Mouse (Mus musculus) midbrain, embryonic 14.5 days (tissue): Measurements from ENCODE around the gene Nfu1. TPM values are rescaled to one million over a fixed set of nuclear protein-coding genes. Genes with fewer than 3 reads are reported as not detected.
A peak's percentile ranks its signal among the peaks of the same experiment; 100 is the strongest.

Source experiments
- ATAC-seq: fragments of 200-750 bp; cut with Nextera tagmentation; 2 replicates; pipeline ENCODE4 v1.8.0; 2017; ENCODE audit warnings: moderate number of reproducible peaks, moderate library complexity; ENCODE audit not compliant: low FRiP score, low TSS enrichment
- DNase-seq: peaks from one replicate; pipeline ENCODE4 v3.0.0-alpha.2; 2015
- H3K27ac ChIP-seq: fragments of 300-500 bp; sonication (generic); replicated peaks from 2 replicates; pipeline ENCODE4 v1.5.1; 2014; ENCODE audit warnings: mild to moderate bottlenecking, low read depth, low read length, moderate library complexity
- H3K27me3 ChIP-seq: fragments of 300-500 bp; sonication (generic); 2 replicates; pipeline ENCODE4 v1.6.1; 2014; ENCODE audit warnings: low read length, control low read depth, mixed read lengths; ENCODE audit not compliant: control insufficient read depth, insufficient read depth
- H3K36me3 ChIP-seq: fragments of 300-500 bp; sonication (generic); 2 replicates; pipeline ENCODE4 v1.6.1; 2014; ENCODE audit warnings: low read length, control low read depth; ENCODE audit not compliant: control insufficient read depth, insufficient read depth
- H3K4me1 ChIP-seq: fragments of 300-500 bp; sonication (generic); 2 replicates; pipeline ENCODE4 v1.6.1; 2014; ENCODE audit warnings: mild to moderate bottlenecking, antibody characterized with exemption, low read length, control low read depth; ENCODE audit not compliant: control insufficient read depth, insufficient read depth
- H3K4me2 ChIP-seq: fragments of 300-500 bp; sonication (generic); 2 replicates; pipeline ENCODE4 v1.6.1; 2014; ENCODE audit warnings: mild to moderate bottlenecking, low read length, moderate library complexity
- H3K4me3 ChIP-seq: fragments of 300-500 bp; sonication (generic); replicated peaks from 2 replicates; pipeline ENCODE4 v1.5.1; 2014; ENCODE audit warnings: low read depth, low read length
- H3K9ac ChIP-seq: fragments of 300-500 bp; sonication (generic); replicated peaks from 2 replicates; pipeline ENCODE4 v1.6.1; 2014; ENCODE audit warnings: mild to moderate bottlenecking, low read length, moderate library complexity
- H3K9me3 ChIP-seq: fragments of 300-500 bp; sonication (generic); 2 replicates; pipeline ENCODE4 v1.6.1; 2016; ENCODE audit warnings: low read length, control low read depth, mixed read lengths; ENCODE audit not compliant: control insufficient read depth
- WGBS: fragments of 180-500 bp; shearing (Covaris S2); extraction: QIAGEN DNeasy Blood & Tissue Kit; methylation state at CpG from one replicate; pipeline ENCODE4 v1.1.7; 2014; 5-methylcytosine and 5-hydroxymethylcytosine counted together
- polyA plus RNA-seq: library from polyadenylated mRNA; unstranded; fragments of >200 nt; fragmentation: Nextera tagmentation; extraction: Ambion mirVana; gene quantifications from 2 replicates; pipeline ENCODE4 v1.2.1, GENCODE M21; 2014

The Nfu1 gene
- polyA plus RNA-seq, 1 experiment from 2014 or later, result 130 TPM

DNA sequence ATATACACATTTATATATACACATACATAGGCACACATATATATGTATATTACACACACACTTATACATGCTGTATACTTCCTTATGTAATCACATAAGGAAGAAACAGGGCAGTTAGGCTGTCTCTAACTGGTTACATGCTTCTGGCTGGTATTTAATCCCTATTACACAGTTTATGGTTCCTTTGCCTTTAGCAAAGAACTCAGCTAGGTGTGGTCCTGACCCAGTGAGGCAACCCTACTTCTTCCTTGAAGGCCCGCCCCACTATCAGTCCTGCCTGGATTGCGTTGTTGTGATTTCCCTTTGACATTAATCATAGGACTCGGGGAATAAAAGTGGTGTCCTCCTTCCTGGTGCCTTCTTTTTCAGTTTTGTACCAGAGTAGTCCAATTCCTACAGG lies 25.4 kb downstream of the Nfu1 start:
- WGBS, result 93% methylated on average over 3 of the region's 3 CpGs
- ATAC-seq (no peak), DNase-seq (no peak)
- no peak overlapping the region for H3K9ac ChIP-seq
- no peak overlapping the region for H3K4me2 ChIP-seq
- H3K36me3 ChIP-seq, result peaks cover 7% of the 10 kb centered on the region
- no peaks in the 10 kb centered on the region for H3K27me3 ChIP-seq
- H3K27ac ChIP-seq, result no peak overlapping the region
- H3K9me3 ChIP-seq, result no peaks in the 10 kb centered on the region
- H3K4me3 ChIP-seq, result no peak overlapping the region
- H3K4me1 ChIP-seq, result no peaks in the 10 kb centered on the region

DNA sequence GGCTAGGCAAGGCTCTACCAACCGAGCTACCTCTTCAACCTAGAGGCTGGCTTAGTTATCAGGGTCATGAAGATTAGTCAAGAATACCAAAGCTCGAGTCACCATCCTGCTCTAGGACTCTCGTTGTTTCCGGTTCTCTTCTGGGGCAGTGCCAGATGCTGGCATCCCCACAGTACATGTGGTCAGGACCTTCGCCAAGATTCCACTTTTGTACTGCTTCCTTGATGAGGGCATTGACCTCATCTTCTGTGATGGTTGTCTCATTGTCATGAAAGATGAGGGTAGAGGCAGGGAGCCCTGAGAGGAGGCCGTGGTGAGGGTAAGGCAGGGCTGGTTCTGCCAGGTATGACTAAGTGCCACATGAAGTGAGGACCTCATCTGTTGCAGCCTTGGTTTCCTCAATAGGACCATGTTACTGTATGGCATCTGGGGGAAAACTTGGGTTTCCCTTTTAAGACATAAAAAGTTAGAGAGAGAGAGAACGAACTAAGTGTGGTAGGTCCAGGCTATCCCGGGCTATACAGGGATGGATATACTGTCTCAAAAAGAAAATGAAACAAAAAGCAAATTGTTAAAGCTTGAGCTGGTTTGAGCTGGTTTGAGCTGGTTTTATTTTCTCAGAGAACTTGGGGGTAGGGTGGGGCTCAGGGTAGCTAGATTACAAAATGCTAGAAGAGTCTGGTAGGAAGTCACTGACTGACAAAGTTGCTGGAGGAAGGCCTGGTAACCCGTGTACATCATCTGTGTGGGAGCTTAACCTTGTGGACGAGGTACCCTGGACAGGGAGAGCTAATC lies 29.0 kb downstream of the Nfu1 start:
- Histone ChIP-seq H3K36me3 (no peaks in the 10 kb centered on the region), H3K4me3 (no peak overlapping the region), H3K27ac (no peak overlapping the region), H3K4me2 (no peak overlapping the region), H3K9me3 (no peaks in the 10 kb centered on the region), H3K4me1 (no peaks in the 10 kb centered on the region), H3K9ac (no peak overlapping the region), H3K27me3 (no peaks in the 10 kb centered on the region)
- ATAC-seq (no peak), DNase-seq (no peak)
- 87% methylated on average over 10 of the region's 10 CpGs for WGBS

DNA sequence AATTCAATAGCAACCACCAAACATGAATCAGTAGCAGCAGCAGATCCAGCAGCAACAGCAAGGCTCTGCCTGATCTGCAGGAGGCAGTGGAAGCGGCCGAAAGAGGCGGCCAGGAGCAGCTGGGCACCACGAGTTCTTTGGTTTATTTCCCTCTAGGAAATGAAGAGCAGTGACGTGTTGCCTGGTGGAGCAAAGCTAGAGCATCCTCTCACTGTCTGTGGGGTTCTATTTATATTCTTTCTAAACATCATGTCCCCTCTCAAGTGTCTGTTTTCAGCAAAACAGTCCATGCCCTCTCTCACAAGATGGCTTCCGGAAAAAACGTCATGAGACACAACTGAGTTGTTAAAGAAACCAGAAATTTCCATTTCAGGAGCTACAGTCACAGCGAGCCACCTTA lies 30.1 kb downstream of the Nfu1 start:
- Histone ChIP-seq H3K4me3 (no peak overlapping the region), H3K4me2 (no peak overlapping the region), H3K36me3 (no peaks in the 10 kb centered on the region), H3K27me3 (no peaks in the 10 kb centered on the region), H3K9ac (no peak overlapping the region), H3K4me1 (peaks cover 7% of the 10 kb centered on the region), H3K9me3 (no peaks in the 10 kb centered on the region), H3K27ac (no peak overlapping the region)
- ATAC-seq (no peak), DNase-seq (no peak)
- WGBS, result 89% methylated on average over 8 of the region's 8 CpGs

DNA sequence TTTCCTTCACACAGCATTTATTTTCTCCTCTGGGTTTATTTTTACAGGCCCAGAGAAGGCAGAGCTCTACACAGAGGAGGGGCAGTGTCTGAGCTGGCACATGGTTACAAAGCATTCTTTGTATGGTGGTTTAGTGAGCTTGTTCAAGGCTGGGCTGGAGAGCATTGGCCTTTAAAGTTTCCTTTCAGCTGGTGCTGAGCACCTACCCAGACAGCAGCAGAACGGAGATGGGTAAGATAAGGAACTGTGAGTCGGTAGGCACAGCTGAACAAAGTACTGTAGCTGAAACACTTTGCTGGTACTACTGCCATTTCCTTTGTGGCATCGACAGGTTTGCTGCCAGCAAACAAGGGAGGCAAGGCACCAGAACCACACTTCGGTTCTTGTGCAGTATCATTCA lies 31.9 kb downstream of the Nfu1 start:
- Histone ChIP-seq H3K9ac (no peak overlapping the region), H3K36me3 (no peaks in the 10 kb centered on the region), H3K9me3 (no peaks in the 10 kb centered on the region), H3K27me3 (no peaks in the 10 kb centered on the region), H3K4me1 (peaks cover 7% of the 10 kb centered on the region), H3K27ac (no peak overlapping the region), H3K4me3 (no peak overlapping the region), H3K4me2 (no peak overlapping the region)
- DNase-seq, result no peak
- WGBS, result 83% methylated on average over 4 of the region's 4 CpGs
- no peak for ATAC-seq

DNA sequence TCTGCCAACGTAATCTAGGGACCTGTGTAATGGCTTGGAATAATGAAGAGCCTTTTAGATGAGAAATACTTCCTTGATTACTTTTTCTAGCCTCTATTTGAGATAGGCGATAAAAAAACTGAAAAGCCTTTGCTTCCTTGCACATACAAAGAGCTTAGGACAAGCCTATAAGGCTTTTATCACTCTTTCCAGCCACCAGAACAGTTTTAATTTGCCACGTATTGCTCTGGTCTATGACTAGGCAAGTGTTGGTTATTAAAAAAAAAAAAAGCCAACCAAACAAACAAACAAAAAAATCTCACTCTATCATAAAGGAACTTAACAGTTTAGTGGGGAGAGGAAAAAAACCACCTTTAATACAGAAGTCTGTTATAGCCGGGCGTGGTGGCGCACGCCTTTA lies 32.4 kb downstream of the Nfu1 start:
- no peak overlapping the region for H3K9ac ChIP-seq
- peak overlapping the region; percentile 67 for H3K4me2 ChIP-seq
- WGBS, result 87% methylated on average over 7 of the region's 7 CpGs
- no peak for DNase-seq
- ATAC-seq, result no peak
- no peaks in the 10 kb centered on the region for H3K9me3 ChIP-seq
- 0 out of 2 replicates have a peak overlapping the region, but pooled peaks have one; percentile 88 for H3K4me3 ChIP-seq
- no peaks in the 10 kb centered on the region for H3K27me3 ChIP-seq
- H3K4me1 ChIP-seq, result peaks cover 7% of the 10 kb centered on the region
- no peak overlapping the region for H3K27ac ChIP-seq
- no peaks in the 10 kb centered on the region for H3K36me3 ChIP-seq

DNA sequence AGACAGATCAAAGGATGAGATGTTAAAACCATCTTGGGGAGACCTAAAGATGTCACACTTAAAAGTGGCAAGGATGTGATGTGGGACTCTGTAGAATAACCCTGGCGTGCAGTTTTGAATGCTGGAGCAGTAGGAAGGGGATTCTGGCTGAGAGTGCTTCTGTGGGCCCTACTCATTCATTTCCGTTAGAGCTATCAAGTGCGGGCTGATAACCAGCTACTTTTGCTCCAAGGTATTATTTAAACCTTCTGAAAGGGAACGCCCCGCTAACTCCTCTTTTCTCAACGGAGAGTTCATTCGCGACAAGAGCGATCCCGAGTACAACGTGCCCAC lies 32.9 kb downstream of the Nfu1 start:
- Histone ChIP-seq H3K27me3 (no peaks in the 10 kb centered on the region), H3K9ac (peak overlapping the region; percentile 92), H3K27ac (peak overlapping the region; percentile 97), H3K4me2 (peak overlapping the region; percentile 67), H3K36me3 (no peaks in the 10 kb centered on the region), H3K4me1 (peaks cover 7% of the 10 kb centered on the region), H3K9me3 (no peaks in the 10 kb centered on the region), H3K4me3 (peak overlapping the region; percentile 88)
- ATAC-seq (no peak), DNase-seq (no peak)
- WGBS, result under 1% methylated on average over 11 of the region's 11 CpGs

DNA sequence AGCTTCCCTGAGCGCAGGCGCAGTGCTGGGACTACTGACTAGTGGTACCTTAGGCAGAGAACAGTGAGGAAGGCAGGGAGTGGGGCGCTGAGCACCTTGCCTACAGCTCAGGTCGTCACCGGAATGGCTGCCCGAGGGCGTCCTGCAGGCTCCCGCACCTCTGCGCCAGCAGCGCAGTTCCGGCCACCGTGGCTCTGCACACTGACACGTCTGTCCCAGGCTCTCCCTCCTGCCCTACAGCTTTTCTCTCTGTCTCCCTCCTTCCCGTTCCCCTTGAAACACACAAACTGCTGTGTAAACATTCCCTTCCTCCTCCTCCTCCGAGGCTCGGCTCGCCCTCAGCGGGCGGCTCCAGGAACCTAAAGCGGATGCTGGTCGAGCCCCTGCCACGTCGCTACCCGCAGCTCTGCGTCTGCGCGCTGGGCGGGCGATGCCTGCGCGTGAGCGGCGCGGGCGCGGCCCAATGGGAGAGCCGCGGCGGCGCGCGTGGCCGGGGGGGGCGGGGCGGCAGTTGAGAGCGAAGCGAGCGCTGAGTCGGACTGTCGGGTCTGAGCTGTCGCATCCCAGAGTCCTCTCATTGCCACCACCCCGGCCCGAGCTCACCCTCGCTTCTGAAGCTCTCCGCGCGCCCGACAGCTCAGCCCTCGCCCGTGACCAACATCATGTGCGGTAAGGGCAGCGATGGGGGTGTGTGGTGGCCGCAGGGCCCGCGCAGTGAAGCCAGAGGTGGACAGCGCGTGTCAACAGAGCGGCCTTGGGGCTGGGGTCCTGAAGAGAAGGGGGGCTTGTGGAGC lies 33.5 kb downstream of the Nfu1 start, which contains the start of gene Gfpt1:
Gene Gfpt1 (plus strand): TSS at position 510 of the 794 bp plus-strand sequence.
- no peaks in the 10 kb centered on the region for H3K36me3 ChIP-seq
- peak within 1 kb of the TSS; percentile 97 for H3K27ac ChIP-seq
- peak within 1 kb of the TSS; percentile 88 for H3K4me3 ChIP-seq
- no peaks in the 10 kb centered on the region for H3K27me3 ChIP-seq
- ATAC-seq (peak; percentile 97), DNase-seq (peak; percentile 99)
- no peaks in the 10 kb centered on the region for H3K9me3 ChIP-seq
- under 1% methylated on average over 68 of the region's 68 CpGs for WGBS
- peak within 1 kb of the TSS; percentile 67 for H3K4me2 ChIP-seq
- H3K9ac ChIP-seq, result peak within 1 kb of the TSS; percentile 92
- H3K4me1 ChIP-seq, result peaks cover 7% of the 10 kb centered on the region

DNA sequence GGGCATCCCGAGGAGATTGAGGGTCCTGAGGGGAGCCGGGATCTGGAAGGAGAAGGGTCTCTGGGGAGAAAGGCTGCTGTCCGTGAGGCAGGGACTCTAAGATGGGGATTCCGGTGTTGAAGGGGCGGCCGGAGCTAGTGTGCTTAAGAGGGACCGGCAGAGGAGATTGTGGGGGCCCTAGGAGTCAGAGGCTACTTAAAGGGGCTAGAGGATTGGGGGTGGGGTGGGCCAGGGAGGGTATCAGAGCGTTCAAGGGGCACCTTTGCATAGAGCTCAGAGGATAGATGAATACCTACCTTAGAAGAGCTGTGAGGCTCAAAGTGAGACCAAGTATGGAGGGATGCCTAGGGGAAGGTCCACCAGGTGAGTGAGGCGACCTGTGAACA lies 34.1 kb downstream of the Nfu1 start:
- Histone ChIP-seq H3K27me3 (no peaks in the 10 kb centered on the region), H3K27ac (peak overlapping the region; percentile 97), H3K4me2 (peak overlapping the region; percentile 67), H3K9ac (peak overlapping the region; percentile 92), H3K36me3 (no peaks in the 10 kb centered on the region), H3K9me3 (no peaks in the 10 kb centered on the region), H3K4me3 (peak overlapping the region; percentile 88), H3K4me1 (peaks cover 7% of the 10 kb centered on the region)
- DNase-seq (peak; percentile 60), ATAC-seq (peak; percentile 3; the same call in 1 of the 2 replicates)
- 0% methylated on average over 9 of the region's 9 CpGs for WGBS
